Comparison of ENCODE assay signal across 12 mouse cellular contexts in genomic region chr3:83303876-83304275, GRCm38 (mm10).
DNase-seq lines count a peak whose midpoint lies in the region; ATAC-seq and TF ChIP-seq lines count a peak whose summit lies in the region.
"Had no signal": no experiment of that assay in that cellular context is flagged by ENCODE, and none has a peak within 500 bp of the region (broad histone marks: within the 10 kb centered on the region; RNA-seq: fewer than 3 reads in every experiment).

No protein-coding gene starts in this region.

- WGBS in hindbrain, postnatal 0 days: 73% methylated on average over 5 of the region's 5 CpGs
- WGBS in hindbrain, embryonic 14.5 days: 78% methylated on average over 5 of the region's 5 CpGs
- WGBS in neural tube, embryonic 15.5 days: 79% methylated on average over 5 of the region's 5 CpGs

- H3K9ac ChIP-seq in hindbrain, postnatal 0 days (replicated peaks; ENCODE audit: low read length): no peak overlapping the region
- no peak overlapping the region for H3K9ac ChIP-seq in hindbrain, embryonic 14.5 days
- H3K9ac ChIP-seq in neural tube, embryonic 15.5 days (replicated peaks): no peak overlapping the region
- H3K9ac ChIP-seq: heart, embryonic 13.5 days; liver, embryonic 13.5 days had no signal

- no peak overlapping the region for H3K4me2 ChIP-seq in hindbrain, postnatal 0 days (ENCODE audit: low read depth, low read length)
- no peak overlapping the region for H3K4me2 ChIP-seq in hindbrain, embryonic 14.5 days (replicated peaks)
- no peak overlapping the region for H3K4me2 ChIP-seq in neural tube, embryonic 15.5 days
- H3K4me2 ChIP-seq: heart, embryonic 13.5 days; liver, embryonic 13.5 days had no signal

- H3K36me3 ChIP-seq in hindbrain, postnatal 0 days (ENCODE audit: insufficient read depth, low read length): no peaks in the 10 kb centered on the region
- no peaks in the 10 kb centered on the region for H3K36me3 ChIP-seq in hindbrain, embryonic 14.5 days (replicated peaks; ENCODE audit: control insufficient read depth, insufficient read depth)
- no peaks in the 10 kb centered on the region for H3K36me3 ChIP-seq in neural tube, embryonic 15.5 days
- H3K36me3 ChIP-seq: heart, embryonic 13.5 days; liver, embryonic 13.5 days had no signal

- no peak overlapping the region for H3K4me3 ChIP-seq in hindbrain, postnatal 0 days (ENCODE audit: low read length)
- no peak overlapping the region for H3K4me3 ChIP-seq in hindbrain, embryonic 14.5 days (replicated peaks; ENCODE audit: low read length)
- no peak overlapping the region for H3K4me3 ChIP-seq in neural tube, embryonic 15.5 days (replicated peaks)
- H3K4me3 ChIP-seq: heart, embryonic 13.5 days; liver, embryonic 13.5 days had no signal

- H3K9me3 ChIP-seq in hindbrain, postnatal 0 days (ENCODE audit: low read length): no peaks in the 10 kb centered on the region
- H3K9me3 ChIP-seq in hindbrain, embryonic 14.5 days (ENCODE audit: control insufficient read depth, low read length): no peaks in the 10 kb centered on the region
- H3K9me3 ChIP-seq in neural tube, embryonic 15.5 days (replicated peaks): no peaks in the 10 kb centered on the region
- H3K9me3 ChIP-seq: heart, embryonic 13.5 days; liver, embryonic 13.5 days had no signal

- no peak for ATAC-seq in hindbrain, postnatal 0 days
- ATAC-seq in hindbrain, embryonic 14.5 days (ENCODE audit: low FRiP score): no peak
- ATAC-seq in neural tube, embryonic 15.5 days (ENCODE audit: low FRiP score): no peak
- ATAC-seq in megakaryocyte progenitor cell, adult 5-6 weeks (replicated peaks; ENCODE audit: poor library complexity): no peak

- no peak overlapping the region for H3K27ac ChIP-seq in hindbrain, postnatal 0 days
- H3K27ac ChIP-seq in hindbrain, embryonic 14.5 days: no peak overlapping the region
- H3K27ac ChIP-seq in neural tube, embryonic 15.5 days (replicated peaks): no peak overlapping the region
- H3K27ac ChIP-seq: heart, embryonic 13.5 days; liver, embryonic 13.5 days had no signal

- peak; percentile 50 for DNase-seq in hindbrain, postnatal 0 days (ENCODE audit: low spot score)
- no peak for DNase-seq in hindbrain, embryonic 14.5 days (ENCODE audit: low spot score)
- peak; percentile 17 for DNase-seq in neural tube, embryonic 10.5 days (ENCODE audit: extremely low spot score, low spot score)
- peak; percentile 69 for DNase-seq in embryo, embryonic 10 days (ENCODE audit: low spot score)
- DNase-seq in testis, postnatal 10 days (ENCODE audit: low spot score): peak; percentile 48
- DNase-seq: cerebellum, adult 11 months; kidney, postnatal 14 days; liver, embryonic 13.5 days; right cerebral cortex, postnatal 14 days had no signal

- no peaks in the 10 kb centered on the region for H3K27me3 ChIP-seq in hindbrain, postnatal 0 days (ENCODE audit: insufficient read depth, low read length)
- no peaks in the 10 kb centered on the region for H3K27me3 ChIP-seq in hindbrain, embryonic 14.5 days (ENCODE audit: control insufficient read depth, insufficient read depth, low read length)
- no peaks in the 10 kb centered on the region for H3K27me3 ChIP-seq in neural tube, embryonic 15.5 days (replicated peaks)
- H3K27me3 ChIP-seq: heart, embryonic 13.5 days; liver, embryonic 13.5 days had no signal

- no peaks in the 10 kb centered on the region for H3K4me1 ChIP-seq in hindbrain, postnatal 0 days (ENCODE audit: insufficient read depth, low read length)
- H3K4me1 ChIP-seq in hindbrain, embryonic 14.5 days (replicated peaks; ENCODE audit: control insufficient read depth, insufficient read depth, low read length): no peaks in the 10 kb centered on the region
- H3K4me1 ChIP-seq in neural tube, embryonic 15.5 days: no peaks in the 10 kb centered on the region
- H3K4me1 ChIP-seq: heart, embryonic 13.5 days; liver, embryonic 13.5 days had no signal

- TF ChIP-seq CTCF in hindbrain, postnatal 0 days (IDR thresholded peaks at IDR 0.05; ENCODE audit: low read depth): peak; percentile 75
